Comparison of ENCODE assay signal across 9 mouse cellular contexts in genomic region chr10:13473287-13473832, GRCm38 (mm10). TPM values are rescaled to one million over a fixed set of nuclear protein-coding genes. Genes with fewer than 3 reads are reported as not detected.
DNase-seq lines count a peak whose midpoint lies in the region; ATAC-seq and TF ChIP-seq lines count a peak whose summit lies in the region.
"Had no signal": no experiment of that assay in that cellular context is flagged by ENCODE, and none has a peak within 500 bp of the region (broad histone marks: within the 10 kb centered on the region; RNA-seq: fewer than 3 reads in every experiment).

No protein-coding gene starts in this region.

- in situ Hi-C loops in Patski (cut with MboI; ENCODE audit: low pct_unique_long_range_greater_than_20kb) = no loop called here

- peak; percentile 25 for ATAC-seq in Patski
- no peak for ATAC-seq in heart, embryonic 14.5 days (ENCODE audit: insufficient number of reproducible peaks, insufficient read depth, low FRiP score, low read depth)
- no peak for ATAC-seq in liver, postnatal 0 days

- H3K4me2 ChIP-seq in heart, embryonic 14.5 days (ENCODE audit: low read length) = peak overlapping the region; percentile 96
- peak overlapping the region; percentile 95 for H3K4me2 ChIP-seq in liver, postnatal 0 days (ENCODE audit: low read depth, low read length)

- no peak for TF ChIP-seq EP300 in liver, postnatal 0 days (IDR thresholded peaks at IDR 0.05; ENCODE audit: low read depth)

- intact Hi-C loops in heart, postnatal 36 days (cut with DNase I) = no loop called here

- no peaks in the 10 kb centered on the region for H3K36me3 ChIP-seq in heart, embryonic 10.5 days
- no peaks in the 10 kb centered on the region for H3K36me3 ChIP-seq in heart, embryonic 14.5 days (ENCODE audit: control insufficient read depth, insufficient read depth, low read length)
- no peaks in the 10 kb centered on the region for H3K36me3 ChIP-seq in liver, postnatal 0 days (replicated peaks; ENCODE audit: insufficient read depth, low read length)

- no peaks in the 10 kb centered on the region for H3K9me3 ChIP-seq in heart, embryonic 10.5 days
- no peaks in the 10 kb centered on the region for H3K9me3 ChIP-seq in heart, embryonic 14.5 days (ENCODE audit: control insufficient read depth, low read length)
- H3K9me3 ChIP-seq in liver, postnatal 0 days (ENCODE audit: low read length) = no peaks in the 10 kb centered on the region

- DNase-seq in heart, embryonic 10.5 days (ENCODE audit: low spot score) = no peak
- DNase-seq in heart, postnatal 36 days = no peak
- no peak for DNase-seq in Patski (ENCODE audit: low read depth, low spot score)
- no peak for DNase-seq in liver, postnatal 0 days
- no peak for DNase-seq in frontal cortex, adult 2 months (ENCODE audit: extremely low spot score in 1 of 2, low spot score in 1 of 2)
- no peak for DNase-seq in spleen, postnatal 10 days (ENCODE audit: low spot score in 2 of 2)
- no peak for DNase-seq in cerebellum, postnatal 25 days

- H3K4me3 ChIP-seq in heart, embryonic 10.5 days = peak overlapping the region; percentile 76
- H3K4me3 ChIP-seq in heart, embryonic 14.5 days (ENCODE audit: control insufficient read depth in 1 of 2, insufficient read depth in 1 of 2, low read depth in 1 of 2, low read length in 2 of 2) = peak overlapping the region; percentile 75 to 92
- H3K4me3 ChIP-seq in liver, postnatal 0 days (ENCODE audit: low read depth, low read length) = peak overlapping the region; percentile 68

- CTCF ChIA-PET in Patski (lab: Charles Lee) = no interaction called here

- POLR2A ChIA-PET in Patski (lab: Charles Lee) = no interaction called here

- WGBS in heart, embryonic 10.5 days = 14% methylated on average over 17 of the region's 17 CpGs
- WGBS in heart, embryonic 14.5 days = 13% methylated on average over 17 of the region's 17 CpGs
- 17% methylated on average over 13 of the region's 17 CpGs for WGBS in liver, postnatal 0 days (ENCODE audit: insufficient replicate concordance)

- peaks cover 18% of the 10 kb centered on the region for H3K4me1 ChIP-seq in heart, embryonic 10.5 days
- peaks cover 9 to 16% of the 10 kb centered on the region in 2 experiments; a peak in 2 of 4 replicates for H3K4me1 ChIP-seq in heart, embryonic 14.5 days (ENCODE audit: control insufficient read depth in 2 of 2, insufficient read depth in 2 of 2, low read length in 2 of 2)
- H3K4me1 ChIP-seq in liver, postnatal 0 days (ENCODE audit: insufficient read depth) = peaks cover 6% of the 10 kb centered on the region

- no peak for TF ChIP-seq CTCF in Patski (IDR thresholded peaks at IDR 0.05)
- no peak for TF ChIP-seq CTCF in liver, postnatal 0 days (IDR thresholded peaks at IDR 0.05; ENCODE audit: low read depth)

- H3K27me3 ChIP-seq in heart, embryonic 10.5 days (ENCODE audit: insufficient read depth, poor library complexity, severe bottlenecking) = peaks cover 55% of the 10 kb centered on the region
- H3K27me3 ChIP-seq in Patski = peaks cover 16% of the 10 kb centered on the region
- peaks cover 11% of the 10 kb centered on the region; the same call in 1 of the 2 replicates for H3K27me3 ChIP-seq in heart, embryonic 14.5 days (ENCODE audit: control insufficient read depth, insufficient read depth, low read length)
- peaks cover 28% of the 10 kb centered on the region for H3K27me3 ChIP-seq in liver, postnatal 0 days (ENCODE audit: insufficient read depth, low read length)

- peak overlapping the region; percentile 86 for H3K27ac ChIP-seq in heart, embryonic 10.5 days
- no peak overlapping the region for H3K27ac ChIP-seq in heart, embryonic 14.5 days (replicated peaks in 1 of 2; ENCODE audit: control insufficient read depth in 1 of 2, insufficient read depth in 1 of 2, low read depth in 2 of 2, low read length in 2 of 2)
- no peak overlapping the region for H3K27ac ChIP-seq in liver, postnatal 0 days (ENCODE audit: low read depth)

- peak overlapping the region; percentile 69 for H3K9ac ChIP-seq in heart, embryonic 14.5 days (ENCODE audit: low read length)
- peak overlapping the region; percentile 62 for H3K9ac ChIP-seq in liver, postnatal 0 days (replicated peaks)

RNA-seq across cellular contexts. Expression of gene Phactr2, which starts 0.9 kb away (rescaled TPM):
- polyA plus RNA-seq in heart, embryonic 10.5 days (2016; fragmentation: Nextera tagmentation; extraction: Ambion mirVana) = 53.3 and 54.6 TPM in 2 replicates
- total RNA-seq in heart, postnatal 36 days (2021) = 10 to 100 TPM; 45.6 to 45.8 TPM
- polyA plus RNA-seq in Patski (2021) = 9.3 TPM
- 78.8 and 80.1 TPM in 2 replicates for polyA plus RNA-seq in heart, embryonic 14.5 days (2014; fragmentation: Nextera tagmentation; extraction: Ambion mirVana)
- polyA plus RNA-seq in liver, postnatal 0 days (2015; fragmentation: Nextera tagmentation; extraction: Ambion mirVana) = 4.9 and 5.4 TPM in 2 replicates
- polyA plus RNA-seq in frontal cortex, adult 2 months (2012; rRNA removed) = 14.5 and 16.0 TPM in 2 replicates
- polyA plus RNA-seq: C2C12 had no signal

RNA-seq across cellular contexts. Expression of gene Fuca2, which starts 26.0 kb away (rescaled TPM):
- polyA plus RNA-seq in heart, embryonic 10.5 days (2016; fragmentation: Nextera tagmentation; extraction: Ambion mirVana) = 41.2 and 51.9 TPM in 2 replicates
- total RNA-seq in heart, postnatal 36 days (2021) = 100 to 1,000 TPM; 243 to 271 TPM
- polyA plus RNA-seq in Patski (2021) = 33.4 TPM
- polyA plus RNA-seq in heart, embryonic 14.5 days (2014; fragmentation: Nextera tagmentation; extraction: Ambion mirVana) = 87.8 and 103 TPM in 2 replicates
- polyA plus RNA-seq in liver, postnatal 0 days (2015; fragmentation: Nextera tagmentation; extraction: Ambion mirVana) = 35.8 and 39.8 TPM in 2 replicates
- 45.3 and 49.9 TPM in 2 replicates for polyA plus RNA-seq in frontal cortex, adult 2 months (2012; rRNA removed)
